Mouse (Mus musculus) kidney, embryonic 14.5 days (tissue): ENCODE measurements around the gene Rnf187. TPM values are rescaled to one million over a fixed set of nuclear protein-coding genes. Genes with fewer than 3 reads are reported as not detected.
A peak's percentile ranks its signal among the peaks of the same experiment; 100 is the strongest.

Experiments used
- ATAC-seq: fragments of 200-750 bp; cut with Nextera tagmentation; 2 replicates; pipeline ENCODE4 v1.8.0; 2017; ENCODE audit warnings: moderate number of reproducible peaks, mild to moderate bottlenecking, moderate TSS enrichment, moderate library complexity; ENCODE audit not compliant: low FRiP score, low TSS enrichment
- H3K27ac ChIP-seq: fragments of 300-500 bp; sonication (generic); 2 replicates; pipeline ENCODE4 v1.5.1; 2014; ENCODE audit warnings: low read depth, mild to moderate bottlenecking, low read length, moderate library complexity, mixed read lengths
- H3K27me3 ChIP-seq: fragments of 300-500 bp; sonication (generic); 2 replicates; pipeline ENCODE4 v1.6.1; 2014; ENCODE audit warnings: mild to moderate bottlenecking, low read length; ENCODE audit not compliant: control insufficient read depth, insufficient read depth
- H3K36me3 ChIP-seq: fragments of 300-500 bp; sonication (generic); 2 replicates; pipeline ENCODE4 v1.6.1; 2014; ENCODE audit warnings: low read length, mixed read lengths; ENCODE audit not compliant: control insufficient read depth, insufficient read depth
- H3K4me1 ChIP-seq: fragments of 300-500 bp; sonication (generic); 2 replicates; pipeline ENCODE4 v1.6.1; 2014; ENCODE audit warnings: low read length, mixed read lengths; ENCODE audit not compliant: control insufficient read depth, insufficient read depth
- H3K4me2 ChIP-seq: fragments of 300-500 bp; sonication (generic); replicated peaks from 2 replicates; pipeline ENCODE4 v1.6.1; 2014; ENCODE audit warnings: low read depth, mild to moderate bottlenecking, low read length
- H3K4me3 ChIP-seq: fragments of 300-500 bp; sonication (generic); 2 replicates; pipeline ENCODE4 v1.5.1; 2014; ENCODE audit warnings: mild to moderate bottlenecking, low read length
- H3K9ac ChIP-seq: fragments of 300-500 bp; sonication (generic); 2 replicates; pipeline ENCODE4 v1.6.1; 2014; ENCODE audit warnings: low read depth, mild to moderate bottlenecking, low read length, moderate library complexity
- H3K9me3 ChIP-seq: fragments of 300-500 bp; sonication (generic); 2 replicates; pipeline ENCODE4 v1.6.1; 2016; ENCODE audit warnings: low read length; ENCODE audit not compliant: control insufficient read depth
- WGBS: fragments of 180-500 bp; shearing (Covaris S2); extraction: QIAGEN DNeasy Blood & Tissue Kit; methylation state at CpG from one replicate; pipeline ENCODE4 v1.1.7; 2014; 5-methylcytosine and 5-hydroxymethylcytosine counted together
- polyA plus RNA-seq: library from polyadenylated mRNA; unstranded; fragments of >200 nt; fragmentation: Nextera tagmentation; extraction: Ambion mirVana; gene quantifications from 2 replicates; pipeline ENCODE4 v1.2.1, GENCODE M21; 2014

The Rnf187 gene
- polyA plus RNA-seq, 1 experiment from 2014 or later, result 304 TPM

DNA sequence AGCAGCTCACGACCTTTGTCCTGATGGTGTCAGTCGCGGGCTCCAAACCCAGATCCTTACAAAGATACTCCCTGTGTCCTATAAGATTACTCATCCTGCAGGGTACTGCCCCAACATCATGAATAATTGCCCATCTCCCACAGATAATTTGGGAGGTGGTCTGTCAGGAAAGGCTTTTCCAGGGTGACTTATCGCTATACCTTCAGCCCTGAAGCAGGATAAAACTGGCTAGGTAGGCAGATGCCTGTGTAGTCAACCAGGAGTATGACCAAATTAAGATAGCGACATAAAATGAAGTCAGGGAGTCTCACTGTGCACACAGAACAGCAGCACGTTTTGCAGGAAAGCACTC is 348 bp upstream of the Rnf187 start:
- Histone ChIP-seq H3K27me3 (no peaks in the 10 kb centered on the region), H3K4me3 (peak overlapping the region; percentile 98), H3K9ac (peak overlapping the region; percentile 96), H3K27ac (peak overlapping the region; percentile 95), H3K9me3 (no peaks in the 10 kb centered on the region), H3K4me1 (peaks cover 15% of the 10 kb centered on the region; the same call in 1 of the 2 replicates), H3K36me3 (peaks cover 23% of the 10 kb centered on the region), H3K4me2 (peak overlapping the region; percentile 83)
- peak; percentile 58 for ATAC-seq
- 18% methylated on average over 6 of the region's 6 CpGs for WGBS

DNA sequence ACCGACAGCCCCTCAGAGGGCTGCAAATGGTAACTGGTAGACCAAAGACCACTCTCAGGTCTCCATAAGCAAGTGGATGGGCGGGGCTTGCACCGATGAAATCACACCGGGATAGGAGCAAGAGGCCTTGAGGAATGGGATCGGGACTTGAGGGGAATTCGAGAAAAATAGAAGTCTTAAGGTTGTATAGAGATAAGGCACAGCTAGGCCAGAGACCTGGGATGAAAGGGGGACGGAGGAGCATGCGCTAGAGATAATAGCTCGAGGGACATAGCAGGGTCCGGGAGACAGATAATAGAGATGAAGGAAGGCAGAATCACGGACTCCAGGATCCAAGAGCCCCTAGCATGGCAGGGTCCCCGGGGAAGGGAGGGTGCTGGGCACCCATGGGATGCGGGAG is 807 bp downstream of the Rnf187 start:
- H3K9ac ChIP-seq, result peak overlapping the region; percentile 96
- peak overlapping the region; percentile 98 for H3K4me3 ChIP-seq
- H3K27me3 ChIP-seq, result no peaks in the 10 kb centered on the region
- ATAC-seq, result peak; percentile 5; the same call in 1 of the 2 replicates
- H3K4me1 ChIP-seq, result peaks cover 8% of the 10 kb centered on the region; the same call in 1 of the 2 replicates
- H3K9me3 ChIP-seq, result no peaks in the 10 kb centered on the region
- peak overlapping the region; percentile 83 for H3K4me2 ChIP-seq
- WGBS, result 0% methylated on average over 13 of the region's 13 CpGs
- H3K36me3 ChIP-seq, result peaks cover 35% of the 10 kb centered on the region
- H3K27ac ChIP-seq, result no peak overlapping the region

- H3K9me3 ChIP-seq, result no peaks in the 10 kb centered on the region
- ATAC-seq, result no peak
- H3K9ac ChIP-seq, result no peak overlapping the region
- H3K4me2 ChIP-seq, result no peak overlapping the region
- H3K27ac ChIP-seq, result no peak overlapping the region
- H3K4me1 ChIP-seq, result no peaks in the 10 kb centered on the region
- H3K27me3 ChIP-seq, result no peaks in the 10 kb centered on the region
- H3K36me3 ChIP-seq, result peaks cover 47% of the 10 kb centered on the region
- 62% methylated on average over 4 of the region's 4 CpGs for WGBS
- no peak overlapping the region for H3K4me3 ChIP-seq
Measured at GRCm38 (mm10) chr11:58931576-58931975, 7.1 kb downstream of the Rnf187 start.

- WGBS, result 93% methylated on average over 3 of the region's 3 CpGs
- ATAC-seq, result no peak
- Histone ChIP-seq H3K36me3 (peaks cover 36% of the 10 kb centered on the region), H3K9me3 (no peaks in the 10 kb centered on the region), H3K27me3 (no peaks in the 10 kb centered on the region), H3K4me2 (no peak overlapping the region), H3K4me3 (no peak overlapping the region), H3K4me1 (no peaks in the 10 kb centered on the region), H3K9ac (no peak overlapping the region), H3K27ac (no peak overlapping the region)
Measured at GRCm38 (mm10) chr11:58930254-58930653, 8.5 kb downstream of the Rnf187 start.

DNA sequence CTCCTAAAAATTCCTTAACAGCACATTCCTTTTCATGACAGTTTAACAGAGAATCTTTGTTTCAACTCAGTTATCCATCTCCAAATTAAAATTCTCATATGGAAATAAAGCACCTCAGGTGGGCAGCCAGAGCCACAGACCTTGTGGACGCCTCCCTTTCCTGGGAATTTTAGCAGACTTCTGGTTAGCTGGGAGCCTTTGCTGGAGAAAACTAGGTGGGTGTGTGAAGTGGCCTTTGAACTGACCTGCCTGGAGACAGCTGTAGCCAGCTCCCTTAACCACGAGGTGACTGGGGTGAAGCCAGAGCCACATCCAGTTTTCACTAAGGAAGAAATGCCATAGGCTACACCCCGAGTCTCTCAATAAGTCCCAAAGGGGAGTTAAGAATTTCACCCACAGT is 9.1 kb downstream of the Rnf187 start:
- H3K9me3 ChIP-seq, result no peaks in the 10 kb centered on the region
- H3K27ac ChIP-seq, result no peak overlapping the region
- H3K4me2 ChIP-seq, result no peak overlapping the region
- H3K9ac ChIP-seq, result no peak overlapping the region
- no peak for ATAC-seq
- peaks cover 36% of the 10 kb centered on the region for H3K36me3 ChIP-seq
- no peaks in the 10 kb centered on the region for H3K27me3 ChIP-seq
- no peaks in the 10 kb centered on the region for H3K4me1 ChIP-seq
- 33% methylated on average over 3 of the region's 3 CpGs for WGBS
- H3K4me3 ChIP-seq, result no peak overlapping the region

DNA sequence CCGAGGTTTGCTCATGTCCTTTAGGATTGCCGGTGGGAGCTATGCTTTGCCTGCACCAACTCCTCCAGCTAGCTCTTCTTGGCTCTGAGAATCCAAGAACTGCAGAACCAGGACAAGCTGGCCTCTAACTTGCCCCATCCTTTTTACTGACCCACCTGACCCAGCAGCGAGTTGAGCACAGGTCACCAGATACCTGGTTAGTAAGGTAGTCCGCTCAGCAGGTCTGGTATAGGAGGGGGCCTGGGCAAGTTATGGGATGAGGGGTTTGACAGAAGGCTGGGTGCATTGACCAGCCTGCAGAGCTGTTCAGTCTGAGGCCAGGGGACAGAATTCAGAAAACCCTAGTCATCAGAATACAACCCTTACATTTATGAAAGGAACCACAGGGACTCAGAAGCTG is 9.7 kb downstream of the Rnf187 start:
- H3K27ac ChIP-seq, result no peak overlapping the region
- WGBS, result 90% methylated on average over 4 of the region's 4 CpGs
- H3K9me3 ChIP-seq, result no peaks in the 10 kb centered on the region
- H3K36me3 ChIP-seq, result peaks cover 30% of the 10 kb centered on the region
- no peak for ATAC-seq
- H3K9ac ChIP-seq, result no peak overlapping the region
- H3K4me2 ChIP-seq, result no peak overlapping the region
- H3K4me3 ChIP-seq, result no peak overlapping the region
- H3K27me3 ChIP-seq, result no peaks in the 10 kb centered on the region
- no peaks in the 10 kb centered on the region for H3K4me1 ChIP-seq

GRCm38 (mm10) chr11:58927790-58928651 is 10.7 kb downstream of the Rnf187 start:
- peak; percentile 48; the same call in 1 of the 2 replicates for ATAC-seq
- Histone ChIP-seq H3K27me3 (no peaks in the 10 kb centered on the region), H3K4me2 (peak overlapping the region; percentile 12; the same call in 1 of the 2 replicates), H3K9ac (no peak overlapping the region), H3K4me3 (peak overlapping the region; percentile 2; the same call in 1 of the 2 replicates), H3K27ac (no peak overlapping the region), H3K9me3 (no peaks in the 10 kb centered on the region), H3K36me3 (peaks cover 20% of the 10 kb centered on the region), H3K4me1 (no peaks in the 10 kb centered on the region)
- WGBS, result 34% methylated on average over 20 of the region's 20 CpGs

GRCm38 (mm10) chr11:58927053-58927452 is 11.7 kb downstream of the Rnf187 start:
- 74% methylated on average over 2 of the region's 2 CpGs for WGBS

DNA sequence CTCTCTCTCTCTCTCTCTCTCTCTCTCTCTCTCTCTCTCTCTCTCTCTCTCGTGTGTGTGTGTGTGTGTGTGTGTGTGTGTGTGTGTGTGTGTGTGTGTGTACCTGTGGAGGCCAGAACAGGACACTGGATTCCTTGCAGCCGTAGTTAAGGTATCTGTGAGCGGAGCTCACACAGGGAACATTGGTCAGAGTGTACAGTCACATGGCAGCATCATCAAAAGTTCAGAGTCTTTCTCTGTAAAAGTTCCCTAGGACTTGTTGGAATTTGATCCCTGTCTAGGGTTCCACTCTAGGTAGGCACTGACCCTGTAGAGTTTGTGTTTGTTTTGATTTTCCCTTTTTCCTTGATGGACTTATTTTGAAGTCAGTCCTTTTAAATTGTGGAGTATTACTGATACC is 12.1 kb downstream of the Rnf187 start:
- Histone ChIP-seq H3K4me1 (no peaks in the 10 kb centered on the region), H3K36me3 (peaks cover 6% of the 10 kb centered on the region), H3K4me2 (no peak overlapping the region), H3K4me3 (no peak overlapping the region), H3K9ac (no peak overlapping the region), H3K27ac (no peak overlapping the region), H3K9me3 (no peaks in the 10 kb centered on the region), H3K27me3 (no peaks in the 10 kb centered on the region)
- WGBS, result 84% methylated on average over 2 of the region's 3 CpGs
- ATAC-seq, result no peak

More at GRCm38 (mm10) chr11:58927053-58927452, 11.7 kb downstream of the Rnf187 start:
- no peak overlapping the region for H3K27ac ChIP-seq
- H3K4me3 ChIP-seq, result no peak overlapping the region
- no peak overlapping the region for H3K9ac ChIP-seq
- ATAC-seq, result no peak
- H3K27me3 ChIP-seq, result no peaks in the 10 kb centered on the region
- no peaks in the 10 kb centered on the region for H3K9me3 ChIP-seq
- H3K36me3 ChIP-seq, result peaks cover 10% of the 10 kb centered on the region
- H3K4me1 ChIP-seq, result no peaks in the 10 kb centered on the region
- no peak overlapping the region for H3K4me2 ChIP-seq
